Mouse (Mus musculus) layer of hippocampus, postnatal 14 days (tissue): Measurements from ENCODE around the gene Cdkn2aip. TPM values are rescaled to one million over a fixed set of nuclear protein-coding genes. Genes with fewer than 3 reads are reported as not detected.

ENCODE experiments used
- DNase-seq, 2 experiments: peaks; one replicate each; pipeline ENCODE4 v3.0.0; 2021 to 2022; ENCODE audit warnings: low spot score in 2 of 2, mixed read lengths in 1 of 2
- long read RNA-seq, 2 experiments: library from polyadenylated mRNA; stranded (forward); transcript quantifications; one replicate each; pipeline ENCODE4 v2.0.0; 2021
- total RNA-seq, 2 experiments: library from RNA; stranded (reverse); gene quantifications; 2 replicates each; pipeline ENCODE4 v1.2.3; 2021

The Cdkn2aip gene
- total RNA-seq, result 10 to 100 TPM; 12.8 to 13.6 TPM
- long read RNA-seq, experiment 1, transcript Cdkn2aip-201 (3 exons, 3,464 nt), result major isoform, 11 of 20 reads
- long read RNA-seq, experiment 1, transcript Cdkn2aip-202 (3 exons, 3,393 nt), result minor isoform, 5 of 20 reads
- long read RNA-seq, experiment 1, partial matches to known transcripts, result 3 of 20 reads
- long read RNA-seq, experiment 1, other reads (novel, unspliced or antisense), result 0 of 20 reads
- long read RNA-seq, experiment 2, transcript Cdkn2aip-202 (3 exons, 3,393 nt), result major isoform, 8 of 17 reads
- long read RNA-seq, experiment 2, transcript Cdkn2aip-201 (3 exons, 3,464 nt), result minor isoform, 7 of 17 reads
- long read RNA-seq, experiment 2, partial matches to known transcripts, result 1 of 17 reads
- long read RNA-seq, experiment 2, other reads (novel, unspliced or antisense), result 0 of 17 reads

GRCm38 (mm10) chr8:47713761-47714745 is at the start of gene Cdkn2aip:
Gene Cdkn2aip, minus strand, starts transcription at chr8:47713932.
- DNase-seq, result peak; percentile 92 to 94

DNA sequence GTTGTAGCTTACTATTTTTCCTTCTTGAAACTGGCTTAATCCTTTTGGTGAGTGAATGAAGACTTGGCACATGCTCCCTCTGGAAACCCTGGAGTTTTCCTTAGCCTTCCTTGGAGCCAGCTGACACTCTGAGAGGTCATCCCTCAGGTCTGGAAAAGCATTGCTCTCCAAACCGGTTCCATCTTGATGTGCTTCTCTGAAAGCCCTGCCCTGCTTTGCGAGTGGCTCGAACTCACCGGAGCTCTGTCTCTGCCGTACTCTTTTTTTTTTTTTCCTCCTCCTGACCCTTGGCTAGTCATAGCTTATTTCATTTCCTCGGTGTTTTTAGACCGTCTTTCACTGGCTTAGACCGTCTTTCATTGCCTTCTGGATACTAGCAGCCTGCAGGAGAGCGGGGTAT is 49.5 kb upstream of the Cdkn2aip start:
- DNase-seq, result no peak

DNA sequence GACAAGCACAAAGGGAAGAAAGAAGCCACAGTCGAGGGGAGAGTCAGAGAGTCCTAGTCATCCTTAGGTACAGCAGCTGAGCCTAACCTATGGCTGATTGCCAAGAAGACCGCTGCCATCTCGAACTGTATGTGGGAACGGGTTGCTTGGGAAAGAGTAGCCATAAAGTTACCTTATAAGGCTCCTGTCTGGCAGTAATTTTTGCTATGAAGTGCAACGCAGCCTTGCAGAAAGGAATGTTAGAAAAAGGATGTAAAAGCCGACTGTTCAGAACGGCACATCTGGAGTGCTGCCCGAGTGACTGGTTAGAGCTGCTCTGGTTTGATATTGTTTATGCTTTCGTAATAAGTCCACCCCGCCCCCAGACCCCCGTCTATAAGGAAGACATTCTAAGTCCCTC is 47.0 kb upstream of the Cdkn2aip start:
- no peak for DNase-seq

- no peak for DNase-seq
Observed at GRCm38 (mm10) chr8:47760186-47760585, 46.5 kb upstream of the Cdkn2aip start.

GRCm38 (mm10) chr8:47753121-47753520 is 39.4 kb upstream of the Cdkn2aip start:
- DNase-seq, result no peak

DNA sequence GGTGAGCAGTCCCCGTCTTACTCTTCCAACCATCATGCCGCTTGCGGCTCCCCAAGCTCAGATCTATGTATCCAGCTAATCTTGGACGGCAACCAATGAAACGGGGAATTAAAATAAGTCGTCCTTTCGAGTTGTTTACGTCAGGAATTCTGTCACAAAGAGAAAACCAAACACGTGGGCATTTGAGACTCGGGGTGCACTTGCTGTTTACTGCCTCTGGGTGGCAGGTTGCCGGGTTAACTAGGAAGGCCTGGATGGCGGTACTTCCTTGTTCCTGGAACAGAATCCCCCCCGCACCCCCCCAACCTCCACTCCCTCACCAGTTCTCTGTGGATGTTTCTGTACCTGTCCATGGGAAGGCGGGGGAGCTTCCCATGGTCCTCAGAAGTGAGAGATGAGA is 36.4 kb upstream of the Cdkn2aip start:
- DNase-seq, result no peak

DNA sequence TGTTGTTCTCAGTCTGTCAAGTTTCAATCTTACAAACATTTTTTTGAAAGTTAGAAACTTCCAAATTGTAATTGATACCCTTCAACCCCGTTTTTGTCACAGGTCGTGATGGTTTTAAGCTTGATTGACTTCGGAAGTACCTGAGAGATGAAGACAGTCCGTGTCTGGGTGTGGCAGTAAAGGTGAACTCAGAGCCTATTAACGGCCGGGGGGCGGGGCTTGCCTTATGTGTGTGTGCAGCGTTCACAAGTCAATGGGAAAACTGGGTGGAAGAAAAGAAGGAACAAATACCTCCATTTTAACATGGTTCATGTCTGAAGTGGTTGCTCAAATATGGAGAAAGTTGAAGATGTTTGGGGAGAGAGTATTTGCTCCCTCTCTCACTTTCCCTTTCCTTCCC is 35.8 kb upstream of the Cdkn2aip start:
- DNase-seq, result no peak

- no peak for DNase-seq
Observed at GRCm38 (mm10) chr8:47746304-47746703, 32.6 kb upstream of the Cdkn2aip start.

GRCm38 (mm10) chr8:47745848-47746247 is 32.1 kb upstream of the Cdkn2aip start:
- DNase-seq, result no peak

DNA sequence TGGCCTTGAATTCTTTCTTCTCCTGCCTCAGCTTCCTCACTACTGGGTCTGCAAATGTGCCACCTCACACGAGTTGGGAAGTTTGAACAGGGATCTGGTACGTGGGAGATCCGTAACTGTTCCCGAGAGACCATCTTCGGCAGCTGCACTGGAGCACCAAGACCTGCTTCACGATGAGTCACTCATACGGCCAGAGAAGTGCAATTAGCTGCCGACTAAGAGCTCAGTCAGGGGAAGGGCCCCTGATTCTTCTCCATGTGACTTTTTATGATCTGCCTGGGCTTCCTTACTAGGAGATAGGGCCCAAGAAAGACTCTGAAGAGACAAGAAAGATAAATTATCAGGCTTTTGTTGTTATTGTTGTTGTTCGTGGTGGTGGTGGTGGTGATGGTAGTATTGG is 31.1 kb upstream of the Cdkn2aip start:
- DNase-seq, result no peak

GRCm38 (mm10) chr8:47743419-47743818 is 29.7 kb upstream of the Cdkn2aip start:
- DNase-seq, result peak; percentile 87 to 91

DNA sequence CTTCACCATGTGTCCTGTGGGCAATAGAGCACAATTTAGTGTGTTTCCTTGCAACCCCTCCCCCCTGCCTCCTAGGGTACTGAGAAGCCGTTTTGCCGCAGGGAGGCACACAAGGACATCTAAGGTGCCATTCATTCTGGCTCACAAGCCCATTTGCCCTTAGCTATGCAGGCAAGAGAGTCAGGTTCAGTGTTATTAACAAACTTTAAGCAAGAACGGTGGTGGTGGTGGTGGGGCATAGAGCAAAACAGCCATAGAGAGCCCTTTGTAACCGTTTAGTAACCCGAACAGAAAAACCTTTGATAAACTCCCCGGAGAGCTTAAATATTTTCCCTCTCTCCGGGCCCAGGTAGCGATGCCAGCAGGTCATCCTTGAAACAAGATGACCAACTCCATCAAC is 29.3 kb upstream of the Cdkn2aip start:
- DNase-seq, result no peak

DNA sequence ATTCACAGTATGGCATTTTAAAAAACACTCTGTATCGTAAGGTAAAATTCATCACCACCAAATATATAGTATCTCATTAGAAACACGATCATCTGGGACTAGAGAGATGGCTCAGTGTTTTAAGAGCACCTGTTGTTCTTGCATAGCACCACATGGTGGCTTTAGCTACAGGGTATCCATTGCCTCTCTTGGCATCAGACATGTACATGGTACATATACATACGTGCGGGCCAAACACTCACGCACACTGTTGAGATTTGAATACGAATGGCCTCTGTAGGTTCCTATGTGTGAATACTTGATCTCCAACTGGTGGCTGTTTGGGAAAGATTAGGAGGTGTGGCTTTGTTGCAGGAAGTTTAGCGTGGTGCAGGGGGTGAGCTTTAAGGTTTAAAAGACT is 28.6 kb upstream of the Cdkn2aip start:
- DNase-seq, result no peak

DNA sequence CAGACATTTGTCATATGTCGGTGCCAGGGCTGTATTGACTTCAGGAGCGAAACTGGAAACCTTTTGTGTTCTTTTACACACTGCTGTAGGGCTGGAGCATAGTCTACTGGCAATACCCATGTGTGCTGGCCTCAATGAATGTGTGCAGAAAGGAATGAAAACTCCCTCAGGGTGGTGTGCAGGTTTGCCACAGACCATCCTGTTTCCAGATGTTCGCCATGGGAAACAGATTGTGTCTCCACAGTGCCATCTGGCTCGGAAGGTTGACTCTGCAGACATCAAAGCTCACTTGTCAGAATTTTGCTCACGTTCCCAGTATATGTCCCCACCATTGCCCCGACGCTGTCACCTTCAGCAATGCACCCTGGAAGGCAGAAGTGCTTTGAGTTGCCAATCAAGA is 23.4 kb upstream of the Cdkn2aip start:
- no peak for DNase-seq

DNA sequence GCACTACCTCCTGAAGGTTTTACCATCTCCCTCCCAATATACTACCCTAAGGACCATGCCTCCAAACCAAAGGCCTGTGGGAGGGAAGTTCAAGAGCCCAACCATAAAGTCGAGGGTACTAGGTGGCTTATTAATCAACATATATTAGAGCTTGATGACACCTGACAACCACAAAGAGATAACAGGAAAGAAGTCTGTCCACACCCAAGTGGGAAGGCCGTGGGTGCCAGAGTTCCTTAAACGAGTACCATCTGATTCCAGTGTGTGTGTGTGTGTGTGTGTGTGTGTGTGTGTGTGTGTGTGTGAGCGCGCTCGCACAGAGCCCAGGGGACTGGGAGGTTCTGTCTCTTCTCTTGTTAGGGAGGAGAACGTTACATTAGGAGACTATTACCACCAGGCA is 15.6 kb upstream of the Cdkn2aip start:
- DNase-seq, result no peak

GRCm38 (mm10) chr8:47726945-47727344 is 13.2 kb upstream of the Cdkn2aip start:
- no peak for DNase-seq

- DNase-seq, result no peak
Observed at GRCm38 (mm10) chr8:47721609-47722008, 7.9 kb upstream of the Cdkn2aip start.

DNA sequence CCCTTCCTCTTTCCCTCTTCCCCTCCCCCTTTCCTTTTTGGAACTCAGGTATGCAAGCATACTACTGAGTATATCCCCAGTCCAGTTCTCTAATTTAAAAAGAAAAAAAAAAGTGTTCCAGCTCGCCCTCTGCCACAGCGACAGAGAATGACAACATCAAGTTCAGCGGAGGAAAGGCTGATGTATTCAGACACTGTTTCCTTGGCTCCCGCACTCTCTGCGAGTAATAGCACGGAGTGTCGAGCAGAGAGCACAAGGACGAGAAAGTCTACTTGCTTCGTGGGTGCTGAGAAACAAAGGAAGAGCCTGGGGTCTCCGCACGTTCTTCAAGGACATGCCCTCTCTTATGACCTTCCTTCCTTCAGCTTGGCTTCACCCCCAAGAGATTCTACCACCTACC is 4.9 kb upstream of the Cdkn2aip start:
- no peak for DNase-seq

- no peak for DNase-seq
Observed at GRCm38 (mm10) chr8:47713171-47713663, 515 bp downstream of the Cdkn2aip start.

DNA sequence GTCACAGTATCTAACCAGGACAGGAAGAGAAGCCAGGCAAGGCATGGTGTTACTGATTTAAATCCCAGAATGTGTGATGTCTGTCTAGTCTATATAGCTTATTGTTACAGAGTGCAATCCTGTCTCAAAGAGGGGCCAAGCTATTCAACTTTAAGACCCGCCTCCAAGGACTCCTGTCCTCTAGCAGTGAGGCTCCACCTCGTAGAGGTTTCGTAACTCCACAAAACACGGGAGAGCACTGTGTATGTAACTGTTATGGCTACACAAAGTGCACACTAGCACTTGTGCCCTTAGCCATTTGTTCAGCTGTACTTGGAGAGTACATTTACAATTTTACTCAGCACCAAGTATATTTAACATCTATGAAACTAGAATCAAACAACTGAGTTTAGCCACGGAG is 5.6 kb downstream of the Cdkn2aip start:
- DNase-seq, result no peak

DNA sequence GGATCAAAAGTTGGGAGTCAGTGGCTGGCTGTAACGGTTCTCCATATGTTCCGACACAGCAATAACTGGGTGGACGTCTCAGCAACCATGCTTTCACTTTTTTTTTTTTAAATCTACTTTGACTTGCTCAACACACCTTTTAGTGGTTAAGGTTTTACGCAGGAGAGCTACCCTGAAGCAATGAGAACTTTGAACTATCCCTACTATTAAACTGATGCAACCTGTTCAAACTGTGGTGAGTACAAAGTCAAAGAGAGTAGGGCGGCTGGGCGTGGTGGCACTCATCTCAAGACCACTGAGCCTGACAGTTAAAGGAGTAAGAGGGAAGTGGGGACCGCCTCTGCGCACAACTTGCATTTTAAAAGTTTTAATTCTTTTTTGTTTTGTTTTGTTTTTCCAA is 7.0 kb downstream of the Cdkn2aip start:
- no peak for DNase-seq

GRCm38 (mm10) chr8:47702333-47702732 is 11.4 kb downstream of the Cdkn2aip start:
- DNase-seq, result no peak
